Mouse (Mus musculus) right cerebral cortex, postnatal 36 days (tissue): ENCODE measurements at regions not wholly inside any gene's neighbourhood (a gene's known extent, or its start where the extent isn't known, plus 50 kb on each side); places are given as distances from the start of the nearest gene placed in this dataset.

ENCODE experiments used
- DNase-seq, 2 experiments: peaks; one replicate each; pipeline ENCODE4 v3.0.0; 2022; ENCODE audit warnings: low spot score in 2 of 2, mixed read lengths in 1 of 2

DNA sequence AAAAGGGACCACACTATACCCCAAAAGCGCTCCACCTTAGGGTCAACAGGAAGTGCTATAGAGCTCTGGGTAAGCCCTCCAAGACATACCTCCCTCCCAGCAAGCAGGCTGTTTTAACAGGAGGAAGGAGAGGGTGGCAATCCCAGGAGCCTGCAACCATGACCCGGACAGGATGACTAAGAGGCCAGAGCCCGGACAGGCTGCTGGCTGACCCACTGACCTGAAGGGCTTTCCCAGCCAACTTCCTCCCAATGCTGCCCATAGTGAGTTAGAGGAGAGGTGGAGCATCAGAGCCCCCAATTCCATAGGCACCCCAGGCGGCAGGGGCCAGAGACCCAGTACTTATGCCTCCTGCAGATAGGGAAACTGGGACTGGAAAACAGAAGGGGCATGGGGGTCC lies 136.3 kb downstream of the Utp6 start:
- no peak for DNase-seq

DNA sequence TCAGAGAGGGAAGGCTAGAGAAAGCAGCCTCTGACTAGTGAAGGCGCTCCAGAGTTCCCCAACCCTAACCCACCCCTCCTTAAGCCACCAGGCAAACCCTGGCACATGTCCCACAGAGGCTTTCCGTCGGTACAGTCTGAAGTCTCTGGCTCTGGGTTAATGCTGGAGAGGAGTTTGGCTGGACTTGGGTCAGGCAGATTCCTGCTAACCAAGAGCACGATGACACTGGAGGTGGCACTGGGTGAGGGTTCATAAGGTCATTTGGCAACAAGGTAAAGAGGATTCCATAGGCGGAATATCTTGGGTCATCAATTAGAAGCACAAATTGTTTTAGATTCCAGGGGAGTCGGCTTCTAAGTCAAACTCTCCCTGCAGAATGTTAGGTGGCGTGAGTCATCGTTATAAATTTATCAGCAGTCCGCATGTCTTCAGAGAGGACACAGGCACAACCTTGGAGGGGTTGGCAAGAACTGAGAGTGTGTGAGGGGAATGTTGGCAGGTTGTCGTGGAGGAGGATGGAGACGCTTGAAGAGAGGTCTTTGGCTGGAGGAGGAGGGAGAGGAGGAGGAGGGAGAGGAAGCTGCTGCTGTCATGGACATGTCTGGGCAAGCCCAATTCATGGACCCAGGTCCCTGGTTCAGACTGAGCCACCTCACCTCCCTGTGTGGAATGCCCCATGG lies 138.4 kb downstream of the Utp6 start:
- DNase-seq: no peak

DNA sequence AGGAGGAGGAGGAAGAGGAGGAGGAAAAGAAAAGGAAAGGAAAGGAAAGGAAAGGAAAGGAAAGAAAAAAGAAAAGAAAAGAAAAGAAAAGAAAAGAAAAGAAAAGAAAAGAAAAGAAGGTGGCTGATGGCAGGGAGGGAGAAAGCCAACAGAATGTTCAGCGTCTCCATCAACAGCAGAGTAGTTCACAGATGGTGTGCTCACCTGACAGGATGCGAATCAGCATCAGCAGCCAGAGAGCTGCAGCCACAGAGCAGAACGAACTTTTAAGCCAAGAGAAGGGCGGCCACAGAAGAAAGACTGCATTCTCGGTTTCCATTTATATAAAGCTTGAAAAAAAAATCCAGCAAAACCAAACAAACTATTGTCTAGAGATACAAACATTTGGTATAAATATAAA lies 140.2 kb downstream of the Utp6 start:
- no peak for DNase-seq

DNA sequence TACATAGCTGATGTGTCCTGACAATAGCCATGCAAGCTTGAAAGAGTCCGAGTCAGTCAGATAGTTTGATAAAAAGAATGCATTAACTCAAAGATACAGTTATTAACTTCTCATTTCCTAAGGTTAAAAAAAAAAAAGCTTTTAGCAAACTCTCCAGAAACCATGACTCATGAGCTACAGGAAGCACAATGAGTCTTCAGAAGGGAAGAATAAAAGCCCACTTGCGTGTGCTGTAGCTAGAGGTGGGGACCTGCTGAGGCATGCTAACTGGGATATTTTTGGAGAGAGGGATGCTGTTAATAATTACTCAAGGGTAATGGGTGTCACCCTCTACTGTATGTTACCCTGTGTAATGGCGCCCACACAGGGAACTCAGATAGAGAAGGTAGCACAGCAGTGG lies 147.0 kb downstream of the Utp6 start:
- no peak for DNase-seq

DNA sequence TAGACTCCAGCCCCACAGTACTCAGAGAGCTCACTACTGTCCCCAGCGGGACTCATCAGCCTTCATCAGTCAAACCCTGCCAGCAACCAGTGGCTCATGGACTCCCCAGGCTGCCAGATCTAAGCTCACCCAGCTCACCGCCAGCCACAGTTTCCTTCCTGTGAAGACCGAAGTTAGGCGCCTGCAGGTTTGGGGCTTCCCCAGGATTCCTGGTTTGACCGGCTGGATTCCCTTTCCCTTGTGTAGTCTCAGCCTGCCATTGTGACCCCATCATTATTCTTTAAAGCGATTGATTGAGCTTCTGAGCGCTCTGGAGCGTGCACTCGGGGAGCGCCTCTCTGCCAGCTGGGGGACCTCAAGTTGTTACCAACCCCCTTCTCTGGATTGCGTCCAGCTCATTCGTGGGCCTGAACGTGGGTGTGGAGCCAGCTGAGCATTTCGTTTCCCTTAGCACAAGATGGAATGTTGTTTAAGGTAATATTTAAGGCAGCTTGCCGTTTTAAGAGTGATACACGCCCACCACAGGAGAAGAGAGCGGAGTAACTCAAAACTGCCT lies 155.2 kb downstream of the Utp6 start:
- peak; percentile 23 to 53 for DNase-seq

DNA sequence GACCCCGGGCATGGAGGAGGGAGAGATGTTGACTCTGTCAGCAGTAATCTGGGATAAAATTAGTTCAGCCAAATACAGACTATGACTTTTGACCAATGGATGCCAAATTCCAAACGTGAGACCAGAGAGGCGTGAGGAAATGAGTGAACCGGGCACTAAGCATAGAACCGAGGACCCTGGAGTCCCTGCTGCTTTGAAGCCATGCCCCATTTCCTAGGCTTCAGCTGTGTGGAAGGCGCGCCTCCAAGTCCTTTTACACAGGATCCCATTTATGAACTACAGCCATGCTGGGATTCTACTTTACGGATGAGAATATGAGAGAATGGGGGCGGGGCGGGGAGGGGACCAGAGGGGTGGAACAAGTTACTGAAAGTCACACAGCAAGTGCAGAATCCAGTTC lies 155.8 kb downstream of the Utp6 start:
- DNase-seq: no peak

DNA sequence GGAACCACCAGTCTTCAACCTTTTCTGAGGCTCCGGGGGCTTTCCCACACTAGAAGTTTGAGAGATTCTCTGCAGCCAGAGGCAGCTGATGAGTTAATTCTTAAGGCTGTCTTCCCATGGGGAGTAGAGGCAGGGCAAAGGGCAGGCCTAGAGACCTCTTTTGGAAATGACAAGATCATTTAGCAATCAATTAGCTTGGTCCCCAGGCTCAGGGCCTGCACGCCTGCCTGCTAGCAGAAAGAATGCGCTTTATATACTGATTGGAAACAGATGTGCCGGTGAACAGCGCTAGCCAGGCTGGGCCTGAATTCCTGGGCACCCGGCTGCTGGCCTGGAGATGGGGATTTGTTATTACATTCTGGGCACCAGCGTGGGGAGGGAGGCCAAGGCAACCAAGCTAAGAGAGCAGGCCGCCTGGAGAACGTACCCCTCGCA lies 156.2 kb downstream of the Utp6 start:
- DNase-seq: no peak

DNA sequence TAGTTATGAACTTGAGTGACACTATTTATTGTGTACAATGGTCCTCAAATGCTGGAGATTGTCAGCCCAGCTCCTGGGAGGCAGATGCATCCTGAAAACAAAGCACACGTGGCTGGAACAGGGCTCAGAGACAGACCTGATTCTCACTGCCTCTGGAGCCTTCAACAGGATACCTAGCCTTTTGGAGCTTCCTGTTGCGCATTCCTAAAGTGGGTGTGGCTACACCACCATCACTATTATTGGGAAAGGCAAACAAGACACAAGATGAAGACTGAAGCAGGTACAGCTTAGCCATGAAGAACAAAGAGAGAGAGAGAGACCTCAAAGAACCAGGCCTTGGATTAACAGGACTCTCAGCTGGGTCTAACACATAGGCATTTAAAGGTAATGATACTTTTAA lies 158.2 kb downstream of the Utp6 start:
- DNase-seq: no peak

DNA sequence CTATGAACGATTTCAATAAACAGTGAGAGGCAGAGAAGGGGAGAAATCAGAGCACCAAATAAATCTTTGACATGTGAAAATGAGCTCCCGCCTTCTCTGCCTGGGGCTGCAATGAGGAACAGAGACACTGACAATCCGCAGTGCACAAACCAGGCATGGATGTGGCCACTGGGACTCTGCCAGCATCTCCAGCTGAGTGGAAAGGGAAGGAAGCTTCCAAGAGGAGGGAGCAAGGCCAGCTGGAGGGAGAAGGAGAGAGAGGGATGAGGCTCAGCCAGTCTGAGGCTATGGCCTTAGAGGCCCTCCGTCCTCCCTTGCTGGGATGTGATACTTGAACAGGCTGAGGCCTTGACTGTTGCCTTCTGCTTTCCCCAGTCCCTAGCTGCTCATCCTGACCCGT lies 159.2 kb downstream of the Utp6 start:
- no peak for DNase-seq

DNA sequence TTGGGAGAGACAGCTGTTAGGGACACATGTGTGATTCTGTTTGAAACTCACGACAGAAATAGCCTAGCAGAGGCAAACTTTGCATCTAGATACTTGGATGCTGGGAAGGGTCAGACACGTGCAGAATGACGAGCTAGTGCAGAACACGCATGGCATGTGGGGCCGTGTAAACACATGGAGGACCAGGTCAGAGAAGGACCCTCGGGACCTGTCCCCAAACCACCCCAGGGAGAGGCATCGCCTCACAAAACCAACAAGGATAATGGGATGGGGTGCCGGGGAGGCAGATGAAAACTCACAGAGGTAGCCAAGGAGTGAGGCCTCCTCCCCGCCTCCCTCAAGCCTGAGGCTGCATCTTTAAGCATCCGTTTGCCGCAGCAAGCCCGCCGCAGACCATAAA lies 159.6 kb downstream of the Utp6 start:
- no peak for DNase-seq

DNA sequence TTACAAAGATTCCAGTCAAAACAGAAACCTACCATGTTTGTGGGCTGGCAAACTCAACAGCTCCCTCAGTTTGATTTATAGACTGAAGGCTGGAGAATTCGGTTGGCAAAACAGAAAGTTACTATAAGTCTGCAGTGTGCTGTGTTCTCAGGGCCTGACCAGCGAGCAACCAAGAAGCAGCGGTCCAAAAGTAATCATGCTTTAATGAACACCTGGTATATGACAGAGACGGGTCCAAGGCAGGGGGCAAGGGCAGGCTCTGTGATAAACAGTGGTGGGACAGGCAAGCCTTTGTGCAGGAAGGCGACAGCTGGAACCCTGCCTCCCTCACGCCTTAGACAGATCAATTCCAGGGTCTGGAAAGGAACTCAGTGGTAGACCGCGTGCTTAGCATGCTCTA lies 161.9 kb downstream of the Utp6 start:
- no peak for DNase-seq

DNA sequence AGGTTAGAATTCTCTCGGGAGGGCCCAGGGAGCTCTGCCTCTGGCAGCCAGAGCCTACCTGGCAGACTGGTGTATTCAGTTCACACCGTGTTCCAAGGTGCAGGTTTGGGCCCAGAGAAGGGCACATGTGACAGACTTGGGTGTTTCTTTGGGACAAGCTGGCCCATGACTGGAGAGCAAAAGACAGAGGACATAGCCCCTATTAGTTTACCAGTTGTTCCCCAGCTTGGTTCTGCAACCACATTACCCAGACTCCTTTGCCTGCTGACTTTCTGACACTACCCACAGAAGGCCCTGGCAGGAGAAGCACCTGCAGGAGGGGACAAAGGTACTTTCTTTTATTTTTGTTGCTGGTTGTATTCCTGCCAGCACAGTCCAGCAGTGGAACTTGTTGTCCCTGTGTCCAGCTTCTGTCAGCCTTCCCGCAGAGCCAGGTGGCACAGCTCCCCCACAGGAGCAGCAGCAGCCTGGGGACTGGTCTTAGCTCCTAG lies 173.9 kb downstream of the Utp6 start:
- DNase-seq: no peak

DNA sequence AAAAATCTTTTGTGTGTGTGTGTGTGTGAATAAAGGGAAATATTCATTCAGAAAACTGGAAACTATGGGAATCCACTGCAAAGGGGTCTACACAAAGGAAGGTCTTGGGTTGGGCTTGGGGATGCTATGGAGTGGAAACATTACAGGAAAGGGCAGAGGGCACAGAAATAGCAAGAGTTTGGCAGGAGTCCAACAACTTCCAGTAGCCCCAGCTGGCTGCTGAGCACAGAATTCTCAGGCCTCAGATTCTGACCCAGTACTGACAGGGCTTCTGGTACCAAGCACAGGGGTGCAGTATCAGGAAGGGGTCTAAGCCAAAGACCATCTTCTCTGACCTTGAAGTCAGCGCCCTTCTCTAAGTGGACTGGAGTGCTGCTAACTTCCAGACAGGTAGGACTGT lies 174.4 kb downstream of the Utp6 start:
- no peak for DNase-seq

DNA sequence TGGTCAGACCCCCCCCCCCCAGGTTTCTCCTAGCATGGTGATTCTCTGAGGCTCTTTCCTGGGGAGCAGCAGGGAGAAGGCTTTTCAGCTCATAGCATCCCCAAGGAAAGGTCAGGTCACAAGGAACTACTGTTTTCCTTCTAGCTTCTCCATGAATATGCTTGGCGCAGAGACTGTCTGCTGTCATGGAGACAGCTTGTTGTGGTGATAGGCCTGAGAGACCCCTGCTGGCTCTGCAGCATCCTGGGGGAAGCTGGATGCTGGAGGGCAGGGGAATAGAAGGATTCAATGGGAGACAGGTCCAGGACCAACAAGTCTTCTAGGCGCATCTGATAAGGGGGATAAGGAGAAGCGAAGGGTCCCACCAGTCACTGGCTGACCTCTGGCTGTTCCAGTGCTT lies 178.1 kb downstream of the Utp6 start:
- DNase-seq: no peak

DNA sequence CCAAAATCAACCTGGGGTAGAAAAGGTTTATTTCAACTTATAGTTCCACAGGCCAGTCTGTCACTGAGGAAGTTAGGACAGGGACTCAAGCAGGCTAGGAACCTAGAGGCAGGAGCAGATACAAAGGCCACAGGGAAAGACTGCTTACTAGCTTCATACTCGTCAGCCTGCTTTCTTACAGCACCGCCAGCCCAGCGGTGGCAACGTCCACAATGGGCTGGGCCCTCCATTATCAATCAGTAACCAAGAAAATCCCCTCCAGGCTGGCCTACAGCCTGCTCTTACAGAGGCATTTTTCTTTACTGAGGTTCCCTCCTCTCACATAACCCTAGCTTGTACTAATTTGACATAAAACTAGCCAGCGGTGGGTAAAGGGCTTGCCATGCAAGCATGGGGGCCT lies 180.2 kb downstream of the Utp6 start:
- DNase-seq: no peak

DNA sequence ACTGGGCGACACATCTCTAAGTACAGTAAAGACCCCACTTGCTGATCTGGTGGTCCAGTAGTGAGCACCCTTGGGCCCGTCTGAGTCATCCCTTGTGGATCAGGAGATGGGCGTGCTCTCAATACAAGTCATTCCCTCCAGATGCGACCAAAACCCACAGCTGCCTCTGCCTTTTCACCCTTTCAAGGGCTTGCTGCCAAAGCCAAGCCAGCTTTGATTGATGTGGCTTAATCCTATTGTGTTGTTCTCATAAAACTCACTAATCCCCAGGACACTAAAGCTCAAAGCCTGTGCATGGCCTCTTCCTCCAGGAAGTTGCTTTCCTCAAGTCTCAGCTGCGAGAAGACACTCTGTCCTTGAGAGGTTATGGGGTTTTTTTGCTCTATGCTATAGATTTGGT lies 182.4 kb downstream of the Utp6 start:
- DNase-seq: no peak

DNA sequence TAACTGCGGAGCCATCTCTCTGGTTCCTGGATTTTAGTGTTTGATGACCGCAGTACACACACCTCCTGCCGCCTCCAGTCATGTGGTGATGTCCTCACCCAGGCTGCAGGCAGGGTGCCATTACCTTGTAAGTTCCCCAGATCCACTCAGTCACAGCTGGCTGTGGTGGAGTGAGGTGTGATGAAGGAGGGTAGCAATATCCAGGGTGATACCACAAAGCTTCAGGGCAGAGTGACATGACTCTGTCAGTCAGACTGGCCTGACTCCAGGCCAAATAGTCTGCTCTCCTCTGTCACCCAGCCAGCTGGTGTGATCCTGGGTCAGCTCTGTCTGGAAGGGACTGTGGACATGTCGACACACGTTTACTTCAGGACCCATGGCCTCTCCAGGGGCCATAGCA lies 183.7 kb downstream of the Utp6 start:
- no peak for DNase-seq

DNA sequence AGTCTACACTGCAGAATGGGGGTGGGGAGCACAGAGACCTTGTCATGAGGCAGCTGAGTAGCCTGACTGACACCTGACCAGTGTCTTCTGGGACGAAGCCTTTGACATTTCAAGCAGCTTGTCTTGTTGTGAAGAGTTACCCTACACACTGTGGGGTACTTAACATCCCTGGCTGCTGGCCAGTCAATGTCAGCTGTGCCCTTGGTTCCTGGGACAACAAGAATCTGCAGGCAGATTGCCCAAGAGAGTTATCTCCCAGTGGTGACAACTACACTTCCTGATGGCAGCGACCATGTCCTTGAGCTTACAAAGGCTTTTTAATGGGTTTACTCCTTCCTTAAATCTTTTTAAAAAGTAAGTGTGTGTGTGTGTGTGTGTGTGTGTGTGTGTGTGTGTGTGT lies 184.2 kb downstream of the Utp6 start:
- no peak for DNase-seq

DNA sequence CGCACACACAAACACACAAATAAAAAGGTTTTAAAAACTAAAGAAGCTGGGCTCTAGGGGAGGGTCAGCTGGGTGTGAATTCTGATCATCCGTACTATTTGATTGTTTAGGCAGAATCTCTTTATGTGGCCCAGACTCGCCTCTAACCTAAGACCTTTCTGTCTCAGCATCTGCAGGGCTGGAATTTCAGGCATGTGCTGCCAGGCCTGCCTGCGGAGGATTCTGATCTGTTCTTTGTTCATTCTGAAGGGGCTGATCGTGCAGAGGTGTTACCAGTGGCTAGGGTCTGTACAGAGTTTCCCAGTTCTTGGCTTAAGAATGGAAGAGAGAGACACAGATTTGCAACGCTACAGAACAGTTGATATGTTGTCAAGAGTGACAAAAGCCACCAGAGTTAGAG lies 185.6 kb downstream of the Rab11fip4 start:
- no peak for DNase-seq

DNA sequence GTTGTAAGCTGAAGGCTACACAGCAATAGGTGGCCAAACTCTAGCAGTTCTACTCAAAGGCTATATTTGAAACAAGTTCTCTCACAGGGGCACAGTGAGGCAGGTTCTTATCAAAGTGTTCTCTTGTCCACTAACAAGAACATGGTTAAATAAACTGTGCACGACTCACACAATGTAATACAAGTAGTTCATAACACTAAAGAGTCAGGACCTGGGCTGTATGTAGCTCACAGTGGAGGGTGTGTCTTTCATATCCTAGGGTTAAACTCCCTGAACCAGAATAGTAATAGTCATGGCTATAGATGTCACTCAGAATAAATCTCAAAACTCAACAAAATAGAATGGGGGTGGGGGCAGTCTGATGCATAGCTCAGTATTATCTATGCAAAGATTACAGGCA lies 182.7 kb downstream of the Rab11fip4 start:
- DNase-seq: no peak

DNA sequence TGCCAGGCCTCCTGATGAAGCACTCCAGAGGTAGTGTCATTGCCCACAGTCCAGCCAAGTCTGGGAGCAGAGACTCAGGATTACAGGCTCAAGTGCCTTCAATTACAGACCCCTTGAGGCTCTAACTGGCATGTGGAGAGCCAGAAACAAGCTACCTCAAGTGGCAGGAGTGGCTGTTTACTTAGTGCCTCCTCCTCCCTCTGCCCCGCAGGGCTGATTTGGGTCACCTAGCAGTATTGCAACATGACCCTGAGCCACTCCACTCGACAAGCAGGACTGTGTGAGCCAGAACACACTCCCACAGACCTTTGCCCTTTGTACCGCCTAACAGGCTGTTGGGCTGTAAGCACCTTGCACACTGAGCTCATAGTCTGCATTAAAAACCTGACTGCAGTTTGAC lies 180.4 kb downstream of the Rab11fip4 start:
- no peak for DNase-seq

DNA sequence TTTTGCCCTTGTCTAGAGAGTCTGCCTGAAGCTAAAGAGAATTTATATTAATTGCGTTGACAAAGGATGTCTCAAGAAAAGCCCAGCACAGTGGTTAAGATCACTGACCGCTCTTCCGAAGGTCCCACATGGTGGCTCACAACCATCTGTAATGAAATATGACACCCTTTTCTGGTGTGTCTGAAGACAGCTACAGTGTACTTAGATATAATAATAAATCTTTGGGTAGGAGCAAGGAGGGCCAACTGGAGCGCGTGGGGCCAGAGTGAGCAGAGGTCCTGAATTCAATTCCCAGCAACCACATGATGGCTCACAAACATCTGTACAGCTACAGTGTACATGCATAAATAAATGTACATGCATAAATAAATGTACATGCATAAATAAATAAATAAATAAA lies 176.1 kb downstream of the Rab11fip4 start:
- DNase-seq: no peak

DNA sequence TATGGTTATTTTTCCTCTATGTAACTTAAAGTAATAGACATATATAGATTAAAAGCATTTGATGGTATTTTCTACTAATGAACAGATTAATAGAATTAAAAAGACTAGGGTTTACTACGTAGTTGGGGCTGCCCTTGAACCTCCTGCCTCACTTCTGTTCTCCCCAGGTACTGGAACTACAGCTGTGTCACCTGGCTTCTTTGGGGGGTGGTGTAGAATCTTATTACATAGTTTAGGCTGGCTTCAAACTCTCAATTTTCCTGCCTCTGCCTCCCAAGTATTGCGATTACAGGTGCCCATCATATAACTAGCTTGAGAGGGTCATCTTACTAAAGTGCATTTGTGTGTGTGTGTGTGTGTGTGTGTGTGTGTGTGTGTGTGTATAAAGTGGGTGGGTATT lies 175.0 kb downstream of the Rab11fip4 start:
- DNase-seq: no peak

DNA sequence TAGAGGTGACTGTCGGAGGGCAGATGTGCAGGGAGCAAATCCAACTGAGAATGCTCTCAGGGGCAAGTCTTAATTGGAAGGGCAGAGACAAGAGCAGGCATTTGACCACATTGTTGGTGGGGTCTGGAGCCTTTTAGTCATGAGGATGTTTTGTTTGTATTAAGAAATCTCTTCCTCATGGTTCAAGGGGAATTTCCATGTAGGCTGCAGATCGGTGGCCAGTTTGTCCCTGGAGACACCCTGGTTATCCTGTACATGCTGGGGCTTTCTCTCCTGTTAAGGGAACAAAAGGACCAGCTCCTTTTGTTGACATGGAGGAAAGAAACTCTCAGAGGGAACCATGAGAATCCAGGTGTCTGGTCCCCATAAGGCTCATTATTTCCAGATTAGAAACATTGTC lies 174.4 kb downstream of the Rab11fip4 start:
- DNase-seq: no peak
